Mouse (Mus musculus) left cerebral cortex, adult 11 months (tissue): ENCODE measurements around the gene Efs.

Source experiments
- DNase-seq: peaks from one replicate; pipeline ENCODE4 v3.0.0; 2022; ENCODE audit warnings: low spot score

The Efs gene

DNA sequence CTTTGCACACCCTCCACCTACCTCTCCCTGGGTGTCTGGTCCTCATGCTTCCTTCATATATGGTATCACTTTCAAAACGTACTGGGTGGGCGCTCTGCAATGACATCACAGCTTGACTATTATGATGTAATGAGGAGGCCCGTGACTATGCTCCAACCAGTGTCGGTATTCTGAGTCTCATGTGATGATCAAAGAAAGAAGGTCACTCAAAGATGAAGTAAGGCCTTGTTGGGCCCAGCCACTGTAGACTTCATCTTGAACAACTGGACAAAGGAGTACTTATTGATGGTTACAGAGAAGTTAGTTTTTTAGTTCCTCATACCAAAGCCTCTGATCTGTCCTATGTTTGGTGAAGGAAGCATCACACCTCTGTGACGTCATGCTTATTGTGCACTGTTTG is 55.1 kb downstream of the Efs start, which contains the start of gene Homez:
TSS of gene Homez (minus strand) at position 101 of the 400 bp plus-strand sequence.
- DNase-seq = no peak

DNA sequence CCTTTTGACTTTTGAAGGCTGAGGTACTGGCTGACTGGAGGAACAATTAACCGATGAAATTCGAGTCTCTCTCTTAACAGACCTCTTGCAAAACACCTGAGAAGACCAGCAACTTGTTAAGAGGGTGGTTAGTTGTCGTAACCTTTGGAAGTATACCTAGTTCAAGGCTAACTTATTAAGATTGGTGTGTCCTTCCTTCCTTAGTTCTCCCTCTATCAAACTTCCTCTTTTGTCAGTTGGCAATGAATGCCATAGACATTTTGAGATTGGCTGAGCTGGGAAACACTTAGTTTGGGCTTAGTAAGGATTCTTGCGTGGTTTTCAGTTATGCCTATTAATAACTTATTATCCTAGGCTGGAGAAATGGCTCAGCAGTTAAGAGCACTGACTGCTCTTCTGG is 57.9 kb downstream of the Efs start:
- no peak for DNase-seq

DNA sequence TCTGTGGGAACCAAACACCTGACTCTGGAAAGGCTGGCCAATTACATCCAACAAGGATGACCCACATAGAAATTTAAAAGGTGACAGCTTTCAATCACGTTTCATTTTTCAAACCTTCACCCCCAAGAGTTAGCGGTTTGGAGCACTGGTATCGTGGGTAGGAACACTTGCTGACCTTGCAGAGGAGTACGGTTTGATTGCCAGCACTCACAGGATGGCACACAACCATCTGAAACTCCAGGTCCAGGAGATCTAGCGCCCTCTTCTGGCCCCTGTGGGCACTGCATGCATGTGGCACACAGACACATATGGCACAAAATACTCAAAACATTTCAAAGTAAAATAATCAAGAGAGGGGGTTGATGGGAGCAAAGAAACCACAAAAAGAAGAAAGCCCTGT is 59.0 kb downstream of the Efs start:
- no peak for DNase-seq
